Mouse (Mus musculus) CH12.LX (cell line): ENCODE data around the gene Npas3. TPM values are rescaled to one million over a fixed set of nuclear protein-coding genes. Genes with fewer than 3 reads are reported as not detected.

Experiments used
- DNase-seq: peaks from one replicate; pipeline ENCODE4 v3.0.0-alpha.2; 2013; ENCODE audit errors: extremely low read depth
- H3K27ac ChIP-seq: 2 replicates; pipeline ENCODE4 v1.5.1; 2012; ENCODE audit warnings: low read depth, mild to moderate bottlenecking, control low read depth, moderate library complexity; ENCODE audit not compliant: insufficient read depth
- H3K27me3 ChIP-seq: replicated peaks from 2 replicates; pipeline ENCODE3; 2012; ENCODE audit warnings: inconsistent platforms
- H3K36me3 ChIP-seq, 2 experiments: replicated peaks in 1 of 2; 2 replicates each; pipeline versions ENCODE3 to v1.6.1; 2012; ENCODE audit warnings: inconsistent platforms in 1 of 2, low read length in 1 of 2, mild to moderate bottlenecking in 1 of 2, mixed read lengths in 1 of 2, moderate library complexity in 1 of 2; ENCODE audit not compliant: control insufficient read depth in 1 of 2, insufficient read depth in 1 of 2
- H3K4me1 ChIP-seq, 2 experiments: 2 replicates each; pipeline ENCODE4 v1.6.1; 2012; ENCODE audit warnings: inconsistent platforms in 1 of 2, moderate library complexity in 1 of 2; ENCODE audit not compliant: insufficient read depth in 2 of 2, control insufficient read depth in 1 of 2
- H3K4me2 ChIP-seq: 2 replicates; pipeline ENCODE4 v1.6.1; 2012; ENCODE audit warnings: low read depth, mild to moderate bottlenecking, control low read depth; ENCODE audit not compliant: poor library complexity, insufficient read depth, severe bottlenecking
- H3K4me3 ChIP-seq, 3 experiments: fragments of 150-350 bp in 1 of 3; sonication (generic) in 1 of 3; replicated peaks in 1 of 3; 2 replicates each; pipeline versions ENCODE3 to v1.5.1; 2011 to 2012; ENCODE audit warnings: low read depth in 2 of 3, low read length in 2 of 3, mild to moderate bottlenecking in 2 of 3, moderate library complexity in 2 of 3, control low read depth in 1 of 3, improper control_type of control experiment in 1 of 3, inconsistent platforms in 1 of 3, mixed read lengths in 1 of 3; ENCODE audit not compliant: poor library complexity in 1 of 3
- H3K79me2 ChIP-seq: replicated peaks from 2 replicates; pipeline ENCODE4 v1.6.1; 2012; ENCODE audit warnings: mild to moderate bottlenecking, moderate library complexity; ENCODE audit not compliant: control insufficient read depth, poor library complexity, insufficient read depth, severe bottlenecking; ENCODE audit errors: extremely low read depth
- H3K9ac ChIP-seq: 2 replicates; pipeline ENCODE4 v1.6.1; 2012; ENCODE audit warnings: low read depth, mild to moderate bottlenecking, control low read depth, moderate library complexity; ENCODE audit not compliant: insufficient read depth
- H3K9me3 ChIP-seq: replicated peaks from 2 replicates; pipeline ENCODE3; 2012; ENCODE audit warnings: low read length, inconsistent platforms, mixed read lengths
- CHD1 ChIP-seq: IDR thresholded peaks from 2 replicates; pipeline ENCODE4 v1.6.1; 2012; ENCODE audit warnings: low read depth, low read length, improper control_type of control experiment, inconsistent platforms
- E2F4 ChIP-seq: IDR thresholded peaks from 2 replicates; pipeline ENCODE4 v1.6.1; 2011; ENCODE audit warnings: low read depth, low read length, improper control_type of control experiment; ENCODE audit not compliant: insufficient replicate concordance
- ELF1 ChIP-seq: IDR thresholded peaks from 2 replicates; pipeline ENCODE4 v1.6.1; 2014; ENCODE audit warnings: low read depth, mild to moderate bottlenecking, inconsistent platforms, low read length, improper control_type of control experiment
- EP300 ChIP-seq: IDR thresholded peaks from 2 replicates; pipeline ENCODE4 v1.6.1; 2011; ENCODE audit warnings: low read length, improper control_type of control experiment
- ETS1 ChIP-seq: conservative IDR thresholded peaks from 2 replicates; pipeline ENCODE4 v1.6.1; 2012; ENCODE audit warnings: low read depth, mild to moderate bottlenecking, inconsistent platforms, low read length, improper control_type of control experiment, moderate library complexity
- HCFC1 ChIP-seq: IDR thresholded peaks from 2 replicates; pipeline ENCODE4 v1.6.1; 2012; ENCODE audit warnings: low read depth, mild to moderate bottlenecking, inconsistent platforms, low read length, improper control_type of control experiment
- KAT2A ChIP-seq: IDR thresholded peaks from 2 replicates; pipeline ENCODE4 v1.6.1; 2012; ENCODE audit warnings: low read length, improper control_type of control experiment, inconsistent platforms; ENCODE audit not compliant: insufficient replicate concordance
- MXI1 ChIP-seq: IDR thresholded peaks from 2 replicates; pipeline ENCODE4 v1.6.1; 2011; ENCODE audit warnings: mild to moderate bottlenecking, low read depth, low read length, improper control_type of control experiment
- MYC ChIP-seq: IDR thresholded peaks from 2 replicates; pipeline ENCODE4 v1.6.1; 2011; ENCODE audit warnings: low read depth, mild to moderate bottlenecking, improper control_type of control experiment, low read length
- NELFE ChIP-seq: IDR thresholded peaks from 2 replicates; pipeline ENCODE4 v1.6.1; 2011; ENCODE audit warnings: low read depth, low read length, improper control_type of control experiment
- NRF1 ChIP-seq: IDR thresholded peaks from 2 replicates; pipeline ENCODE4 v1.6.1; 2014; ENCODE audit warnings: low read depth, mild to moderate bottlenecking, inconsistent platforms, low read length, improper control_type of control experiment, moderate library complexity
- PAX5 ChIP-seq: IDR thresholded peaks from 2 replicates; pipeline ENCODE4 v1.6.1; 2012; ENCODE audit warnings: low read length, inconsistent platforms, mixed read lengths
- POLR2AphosphoS2 ChIP-seq: IDR thresholded peaks from 2 replicates; pipeline ENCODE4 v1.6.1; 2011; ENCODE audit warnings: low read depth, low read length, improper control_type of control experiment
- SMC3 ChIP-seq: IDR thresholded peaks from 2 replicates; pipeline ENCODE4 v1.6.1; 2011; ENCODE audit warnings: low read depth, low read length, improper control_type of control experiment
- TBP ChIP-seq: conservative IDR thresholded peaks from 2 replicates; pipeline ENCODE4 v1.6.1; 2011; ENCODE audit warnings: low read depth, low read length, improper control_type of control experiment
- USF1 ChIP-seq: IDR thresholded peaks from 2 replicates; pipeline ENCODE4 v1.6.1; 2014; ENCODE audit warnings: low read depth, mild to moderate bottlenecking, inconsistent platforms, low read length, improper control_type of control experiment
- USF2 ChIP-seq: conservative IDR thresholded peaks from 2 replicates; pipeline ENCODE4 v1.6.1; 2011; ENCODE audit warnings: low read depth, low read length, improper control_type of control experiment
- ZMIZ1 ChIP-seq: IDR thresholded peaks from 2 replicates; pipeline ENCODE4 v1.6.1; 2012; ENCODE audit warnings: low read depth, mild to moderate bottlenecking, inconsistent platforms, low read length, improper control_type of control experiment
- dilution Hi-C: fragments of 300-500 bp; cut with MboI; formaldehyde crosslinking; loops from 2 replicates; pipeline ENCODE4 v1.14.3; 2020; ENCODE audit warnings: low sequenced_read_pairs; ENCODE audit not compliant: extremely low pct_unique_long_range_greater_than_20kb, extremely low pct_ligation_motif_present
- in situ Hi-C: fragments of 300-500 bp; cut with MboI; formaldehyde crosslinking; loops from 3 replicates; pipeline ENCODE4 v1.14.3; 2019; ENCODE audit warnings: low sequenced_read_pairs, low pct_ligation_motif_present, low pct_unique_long_range_greater_than_20kb, mixed read lengths
- polyA plus RNA-seq: library from polyadenylated mRNA; unstranded; fragments of >175 nt; gene quantifications from 2 replicates; pipeline ENCODE4 v1.2.1, GENCODE M21; 2012; ENCODE audit warnings: low read depth; ENCODE audit not compliant: insufficient read length
- total RNA-seq, 2 experiments: library from RNA; depleted of rRNA; stranded (reverse); fragments of 300-350 nt in 1 of 2; fragments of >200 nt in 1 of 2; gene quantifications; 2 replicates each; pipeline ENCODE4 v1.2.3; 2012 to 2014

The Npas3 gene
- total and polyA plus RNA-seq, 3 experiments = 0.13 TPM; not detected in 1

GRCm38 (mm10) chr12:53758356-53758755, 509.9 kb downstream of the Npas3 start:
- DNase-seq = no peak
- no peak overlapping the region for H3K4me3 ChIP-seq
- H3K4me2 ChIP-seq = no peak overlapping the region
- dilution Hi-C loops (no loop called here), in situ Hi-C loops (no loop called here)
- H3K9ac ChIP-seq = no peak overlapping the region
- no peak for TF ChIP-seq E2F4
- no peak for TF ChIP-seq TBP
- no peak for TF ChIP-seq ETS1
- TF ChIP-seq USF2 = no peak
- TF ChIP-seq NELFE = no peak
- no peak for TF ChIP-seq POLR2AphosphoS2
- no peak for TF ChIP-seq MXI1
- TF ChIP-seq USF1 = no peak
- TF ChIP-seq KAT2A = no peak
- no peak for TF ChIP-seq ELF1
- no peak for TF ChIP-seq MYC
- no peaks in the 10 kb centered on the region for H3K36me3 ChIP-seq
- no peaks in the 10 kb centered on the region for H3K27me3 ChIP-seq
- no peak overlapping the region for H3K27ac ChIP-seq
- H3K79me2 ChIP-seq = no peaks in the 10 kb centered on the region
- H3K9me3 ChIP-seq = no peaks in the 10 kb centered on the region
- no peaks in the 10 kb centered on the region for H3K4me1 ChIP-seq

GRCm38 (mm10) chr12:53764143-53764542, 515.7 kb downstream of the Npas3 start:
- Histone ChIP-seq H3K9me3 (no peaks in the 10 kb centered on the region), H3K36me3 (no peaks in the 10 kb centered on the region), H3K79me2 (no peaks in the 10 kb centered on the region), H3K27ac (no peak overlapping the region), H3K27me3 (no peaks in the 10 kb centered on the region), H3K9ac (no peak overlapping the region), H3K4me1 (no peaks in the 10 kb centered on the region), H3K4me3 (no peak overlapping the region), H3K4me2 (no peak overlapping the region)
- dilution Hi-C loops = no loop called here
- no peak for TF ChIP-seq HCFC1
- TF ChIP-seq TBP = no peak
- no peak for TF ChIP-seq MXI1
- TF ChIP-seq EP300 = no peak
- TF ChIP-seq SMC3 = no peak
- no peak for TF ChIP-seq NRF1
- no peak for TF ChIP-seq ETS1
- TF ChIP-seq ELF1 = no peak
- no peak for TF ChIP-seq POLR2AphosphoS2
- TF ChIP-seq ZMIZ1 = no peak
- TF ChIP-seq KAT2A = no peak
- TF ChIP-seq NELFE = no peak
- TF ChIP-seq PAX5 = no peak
- TF ChIP-seq CHD1 = no peak
- TF ChIP-seq USF1 = no peak
- no peak for DNase-seq
- in situ Hi-C loops = no loop called here
